Mouse (Mus musculus) embryonic facial prominence, embryonic 13.5 days (tissue): ENCODE measurements around the gene Spindoc. TPM values are rescaled to one million over a fixed set of nuclear protein-coding genes. Genes with fewer than 3 reads are reported as not detected.

Experiments
- ATAC-seq: fragments of 200-750 bp; cut with Nextera tagmentation; 2 replicates; pipeline ENCODE4 v1.8.0; 2017; ENCODE audit warnings: low read depth; ENCODE audit not compliant: insufficient number of reproducible peaks, insufficient read depth, low FRiP score, low TSS enrichment
- H3K27ac ChIP-seq: fragments of 300-500 bp; sonication (generic); 2 replicates; pipeline ENCODE4 v1.5.1; 2015; ENCODE audit warnings: moderate library complexity, mild to moderate bottlenecking, inconsistent platforms
- H3K27me3 ChIP-seq: fragments of 300-500 bp; sonication (generic); 2 replicates; pipeline ENCODE4 v1.6.1; 2015; ENCODE audit warnings: mild to moderate bottlenecking, inconsistent platforms
- H3K36me3 ChIP-seq: fragments of 300-500 bp; sonication (generic); 2 replicates; pipeline ENCODE4 v1.6.1; 2015; ENCODE audit warnings: mild to moderate bottlenecking, inconsistent platforms
- H3K4me1 ChIP-seq: fragments of 300-500 bp; sonication (generic); 2 replicates; pipeline ENCODE4 v1.6.1; 2015; ENCODE audit warnings: inconsistent platforms
- H3K4me2 ChIP-seq: fragments of 300-500 bp; sonication (generic); 2 replicates; pipeline ENCODE4 v1.6.1; 2015; ENCODE audit warnings: moderate library complexity, mild to moderate bottlenecking, inconsistent platforms
- H3K4me3 ChIP-seq: fragments of 300-500 bp; sonication (generic); 2 replicates; pipeline ENCODE4 v1.5.1; 2015; ENCODE audit warnings: mild to moderate bottlenecking, inconsistent platforms
- H3K9ac ChIP-seq: fragments of 300-500 bp; sonication (generic); 2 replicates; pipeline ENCODE4 v1.6.1; 2015; ENCODE audit warnings: mild to moderate bottlenecking, inconsistent platforms
- H3K9me3 ChIP-seq: fragments of 300-500 bp; sonication (generic); 2 replicates; pipeline ENCODE4 v1.6.1; 2016; ENCODE audit warnings: inconsistent platforms
- WGBS: fragments of 180-500 bp; shearing (Covaris S2); methylation state at CpG from one replicate; pipeline ENCODE4 v1.1.7; 2015; ENCODE audit warnings: mixed read lengths; 5-methylcytosine and 5-hydroxymethylcytosine counted together
- polyA plus RNA-seq: library from polyadenylated mRNA; unstranded; fragments of >200 nt; fragmentation: Nextera tagmentation; extraction: Ambion mirVana; gene quantifications from 2 replicates; pipeline ENCODE4 v1.2.1, GENCODE M21; 2015

Gene Spindoc
- polyA plus RNA-seq, result 30.8 and 42.4 TPM in 2 replicates

DNA sequence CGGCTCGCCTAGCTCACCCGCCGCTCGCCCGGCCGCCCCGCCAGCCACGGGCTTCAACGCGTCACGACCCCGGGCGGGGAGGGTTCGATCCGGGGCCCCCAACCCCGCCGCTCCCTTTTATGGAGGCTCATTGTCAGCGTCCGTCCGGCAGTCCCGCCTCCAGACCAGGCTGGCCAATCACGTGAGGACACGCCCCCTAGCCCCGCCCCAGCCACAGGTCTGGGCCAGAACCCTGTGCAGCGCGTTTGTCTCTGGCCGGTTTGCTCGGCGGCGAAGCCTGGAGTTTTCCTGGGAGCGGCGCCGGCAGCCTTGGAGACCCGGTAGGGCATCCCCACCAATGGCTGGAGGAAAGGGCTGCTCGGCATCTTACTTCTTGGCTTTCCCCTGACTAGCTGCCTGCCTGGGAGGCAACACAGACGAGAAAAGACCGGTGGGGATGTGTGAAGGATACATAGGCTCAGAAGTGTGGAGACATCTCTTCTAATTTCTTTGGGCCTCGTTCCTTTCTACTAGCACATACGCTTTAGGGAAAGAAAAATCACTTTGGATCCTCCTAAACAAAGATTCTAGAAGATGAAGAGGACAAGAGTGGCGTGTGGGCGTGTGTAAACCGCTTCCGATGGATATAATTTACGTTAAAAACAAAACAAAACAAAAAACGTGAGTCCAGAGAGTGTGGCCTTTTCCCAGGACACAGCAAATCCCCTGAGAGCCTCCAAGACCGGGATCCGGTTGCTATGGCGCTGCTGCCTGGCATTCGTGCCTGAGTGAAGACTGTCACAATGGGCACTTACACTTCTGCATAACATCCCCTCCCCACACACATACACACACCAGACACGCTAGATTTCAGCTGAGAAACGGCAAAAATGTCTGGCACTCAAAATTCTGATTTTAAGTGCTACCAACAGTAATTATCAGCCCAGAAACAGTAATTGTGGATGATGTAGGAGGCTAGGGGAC lies at the start of gene Spindoc:
Gene Spindoc, minus strand, starts transcription at position 92 of the 963 bp plus-strand sequence.
- peak within 1 kb of the TSS; percentile 95 for H3K9ac ChIP-seq
- peaks cover 34% of the 10 kb centered on the region for H3K4me1 ChIP-seq
- peaks cover 14% of the 10 kb centered on the region for H3K36me3 ChIP-seq
- peak; percentile 98 for ATAC-seq
- H3K9me3 ChIP-seq, result no peaks in the 10 kb centered on the region; the same call in 1 of the 2 replicates
- H3K27ac ChIP-seq, result peak within 1 kb of the TSS; percentile 93
- H3K4me2 ChIP-seq, result peak within 1 kb of the TSS; percentile 82
- H3K27me3 ChIP-seq, result no peaks in the 10 kb centered on the region
- under 1% methylated on average over 52 of the region's 52 CpGs for WGBS
- peak within 1 kb of the TSS; percentile 85 for H3K4me3 ChIP-seq

DNA sequence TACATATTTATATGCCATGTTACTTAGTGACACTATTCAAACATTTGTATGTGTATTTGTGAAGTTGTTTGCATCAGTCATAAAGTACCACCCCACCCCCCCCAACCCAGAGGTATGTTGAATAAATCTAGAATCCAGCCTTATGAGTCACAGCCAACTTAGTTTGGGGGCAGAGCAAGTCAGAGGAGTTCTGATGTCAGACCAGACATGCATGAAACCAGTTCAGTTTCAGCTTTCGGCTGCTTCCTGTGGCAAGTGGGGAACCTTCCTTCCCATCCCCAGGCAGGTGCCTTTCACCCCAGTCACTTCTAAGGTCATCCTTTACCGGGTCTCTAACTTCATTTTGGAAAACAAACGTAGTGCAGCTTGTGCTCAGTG lies 42.6 kb upstream of the Spindoc start:
- no peaks in the 10 kb centered on the region for H3K27me3 ChIP-seq
- WGBS, result 39% methylated on average over 3 of the region's 3 CpGs
- no peak overlapping the region for H3K4me3 ChIP-seq
- no peak for ATAC-seq
- peaks cover 84% of the 10 kb centered on the region for H3K36me3 ChIP-seq
- no peak overlapping the region for H3K4me2 ChIP-seq
- H3K9ac ChIP-seq, result no peak overlapping the region
- no peaks in the 10 kb centered on the region for H3K9me3 ChIP-seq
- H3K4me1 ChIP-seq, result peaks cover 59% of the 10 kb centered on the region
- no peak overlapping the region for H3K27ac ChIP-seq

DNA sequence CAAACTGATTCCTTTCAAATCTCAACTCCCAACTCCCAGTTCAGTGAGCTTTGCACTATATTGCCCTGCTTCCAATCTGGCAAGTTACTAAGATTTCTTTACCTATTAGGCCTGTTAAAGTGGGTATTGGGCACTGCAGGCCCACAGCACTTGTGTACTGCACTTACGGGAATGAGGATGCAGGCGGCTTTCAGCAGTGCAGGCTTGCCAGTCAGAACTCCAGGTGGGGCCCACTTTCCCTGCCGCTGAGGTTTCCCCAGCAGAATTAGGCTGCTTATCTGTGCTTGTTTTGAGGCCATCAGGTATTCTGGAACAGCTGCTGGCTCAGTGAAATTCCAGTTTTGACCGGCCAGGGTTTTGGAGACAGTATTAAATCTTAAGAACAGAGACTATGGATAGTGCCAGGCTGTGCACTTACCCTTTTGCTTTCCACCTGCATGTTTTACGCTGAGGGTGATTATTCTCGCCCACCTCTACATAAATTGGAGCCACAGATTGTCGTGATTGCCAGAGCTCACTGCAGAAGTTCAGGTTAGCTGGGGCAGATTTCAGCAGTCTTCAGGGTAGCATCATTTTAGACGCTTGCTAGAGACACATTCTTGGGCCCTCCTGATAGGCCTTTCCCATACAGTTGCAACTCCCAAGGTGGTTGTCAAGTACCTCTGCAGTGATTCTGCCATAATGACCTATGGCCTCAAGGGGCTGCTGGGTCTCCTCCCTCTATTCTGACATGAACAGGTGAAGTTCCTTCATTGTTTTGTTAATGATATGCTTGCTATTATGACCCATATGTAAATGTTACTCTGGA lies 42.0 kb upstream of the Spindoc start:
- Histone ChIP-seq H3K4me1 (peaks cover 65% of the 10 kb centered on the region), H3K4me3 (no peak overlapping the region), H3K27me3 (no peaks in the 10 kb centered on the region), H3K9me3 (no peaks in the 10 kb centered on the region), H3K36me3 (peaks cover 87% of the 10 kb centered on the region), H3K4me2 (no peak overlapping the region), H3K27ac (0 out of 2 replicates have a peak overlapping the region, but pooled peaks have one; percentile 65), H3K9ac (no peak overlapping the region)
- no peak for ATAC-seq
- 72% methylated on average over 8 of the region's 8 CpGs for WGBS

DNA sequence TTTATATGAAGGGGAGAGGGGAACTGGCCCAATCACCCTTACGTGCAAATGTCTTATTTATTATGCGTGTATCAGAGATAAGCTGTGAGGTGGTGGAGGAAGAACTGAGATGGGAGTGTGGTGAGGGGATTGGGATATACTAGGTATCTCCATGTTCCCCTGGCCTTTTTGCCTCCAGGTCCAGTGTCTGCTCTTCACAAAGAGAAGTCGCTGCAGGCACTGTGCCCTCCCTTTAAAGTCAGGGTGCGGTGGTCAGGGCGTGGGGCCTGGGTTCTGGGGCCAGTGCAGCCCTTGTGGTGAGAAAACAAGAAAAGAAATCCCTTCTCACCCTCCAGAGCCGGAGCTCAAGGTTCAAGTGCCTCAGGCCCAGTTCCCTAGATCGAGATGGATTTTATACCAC lies 41.3 kb upstream of the Spindoc start:
- H3K4me1 ChIP-seq, result peaks cover 72% of the 10 kb centered on the region
- H3K9ac ChIP-seq, result 0 out of 2 replicates have a peak overlapping the region, but pooled peaks have one; percentile 64
- H3K4me2 ChIP-seq, result peak overlapping the region; percentile 74; the same call in 1 of the 2 replicates
- WGBS, result 71% methylated on average over 7 of the region's 7 CpGs
- no peaks in the 10 kb centered on the region for H3K9me3 ChIP-seq
- H3K36me3 ChIP-seq, result peaks cover 85% of the 10 kb centered on the region
- no peaks in the 10 kb centered on the region for H3K27me3 ChIP-seq
- H3K4me3 ChIP-seq, result no peak overlapping the region
- H3K27ac ChIP-seq, result 0 out of 2 replicates have a peak overlapping the region, but pooled peaks have one; percentile 65
- no peak for ATAC-seq

DNA sequence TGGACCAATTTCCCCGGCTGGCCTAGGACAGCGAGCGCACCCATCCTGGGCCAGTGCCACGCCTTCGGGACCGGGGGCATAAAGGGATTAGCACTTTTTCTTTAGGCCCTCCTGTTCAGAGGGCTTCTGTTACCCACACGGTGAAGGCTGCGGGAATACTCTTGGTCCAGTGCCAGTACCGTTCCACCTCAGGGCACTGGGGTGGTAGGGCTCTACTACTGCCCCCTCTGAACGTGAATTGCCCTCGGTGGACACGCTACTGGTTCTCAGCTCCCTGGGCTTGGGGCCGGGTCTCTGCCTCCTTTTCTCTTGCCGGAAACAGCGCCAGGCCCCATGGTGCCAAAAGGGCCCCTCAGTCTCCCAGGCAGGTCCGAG lies 40.8 kb upstream of the Spindoc start:
- H3K4me2 ChIP-seq, result peak overlapping the region; percentile 74
- H3K4me3 ChIP-seq, result 0 out of 2 replicates have a peak overlapping the region, but pooled peaks have one; percentile 25
- H3K27ac ChIP-seq, result peak overlapping the region; percentile 65
- H3K36me3 ChIP-seq, result peaks cover 82% of the 10 kb centered on the region
- H3K4me1 ChIP-seq, result peaks cover 77% of the 10 kb centered on the region
- peak; percentile 12; the same call in 1 of the 2 replicates for ATAC-seq
- no peaks in the 10 kb centered on the region for H3K9me3 ChIP-seq
- H3K9ac ChIP-seq, result peak overlapping the region; percentile 64
- 42% methylated on average over 16 of the region's 16 CpGs for WGBS
- no peaks in the 10 kb centered on the region for H3K27me3 ChIP-seq

DNA sequence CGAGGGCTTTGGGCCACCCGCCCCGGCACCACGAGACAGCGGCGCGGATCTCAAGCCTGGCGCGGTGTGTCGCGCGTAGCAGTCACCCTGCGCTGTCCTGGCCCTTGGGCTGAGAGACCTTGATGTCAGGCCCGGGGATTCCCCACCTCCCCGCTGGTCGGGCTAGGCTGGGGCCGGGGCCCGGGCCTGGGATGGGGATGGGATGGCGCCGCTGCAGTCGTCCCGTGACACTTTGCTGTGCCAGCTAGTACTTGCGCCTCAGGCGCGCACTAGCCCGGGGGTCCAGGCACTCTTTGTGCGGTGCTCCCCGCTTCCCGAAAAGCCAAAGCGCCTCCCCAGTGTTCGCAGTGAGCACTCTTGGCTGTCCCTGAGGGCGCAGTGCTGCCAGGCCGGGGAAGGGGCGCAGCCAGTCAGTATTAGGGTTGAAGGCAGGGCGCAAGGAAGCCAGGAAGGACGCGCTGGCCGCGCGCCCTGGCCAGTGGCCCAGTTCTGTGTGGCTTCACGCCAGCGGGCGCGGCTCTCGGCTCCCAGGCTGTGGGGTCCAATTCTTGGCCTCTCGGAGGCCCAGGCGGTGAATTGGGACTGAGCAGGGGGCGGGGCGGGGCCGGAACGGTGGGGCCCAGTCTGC lies 40.3 kb upstream of the Spindoc start:
- 22% methylated on average over 51 of the region's 51 CpGs for WGBS
- Histone ChIP-seq H3K4me1 (peaks cover 77% of the 10 kb centered on the region), H3K27me3 (no peaks in the 10 kb centered on the region), H3K9ac (peak overlapping the region; percentile 64), H3K4me3 (peak overlapping the region; percentile 25), H3K9me3 (no peaks in the 10 kb centered on the region), H3K4me2 (peak overlapping the region; percentile 74), H3K27ac (peak overlapping the region; percentile 65), H3K36me3 (peaks cover 77% of the 10 kb centered on the region)
- peak; percentile 63 for ATAC-seq

DNA sequence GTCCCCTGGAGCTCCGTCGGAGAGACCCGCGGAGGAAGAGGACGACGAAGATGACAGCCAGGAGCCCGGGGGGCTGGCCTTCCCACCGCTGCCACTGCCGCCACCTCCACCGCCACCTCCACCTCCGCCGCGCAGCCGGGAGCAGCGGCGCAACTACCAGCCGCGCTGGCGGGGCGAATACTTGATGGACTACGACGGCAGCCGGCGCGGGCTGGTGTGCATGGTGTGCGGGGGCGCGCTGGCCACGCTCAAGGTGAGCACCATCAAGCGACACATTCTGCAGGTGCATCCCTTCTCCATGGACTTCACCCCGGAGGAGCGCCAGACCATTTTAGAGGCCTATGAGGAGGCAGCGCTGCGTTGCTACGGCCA lies 39.8 kb upstream of the Spindoc start:
- H3K4me2 ChIP-seq, result peak overlapping the region; percentile 74
- no peak for ATAC-seq
- peak overlapping the region; percentile 65 for H3K27ac ChIP-seq
- peaks cover 77% of the 10 kb centered on the region for H3K4me1 ChIP-seq
- WGBS, result 10% methylated on average over 35 of the region's 35 CpGs
- H3K36me3 ChIP-seq, result peaks cover 72% of the 10 kb centered on the region
- H3K4me3 ChIP-seq, result peak overlapping the region; percentile 25
- no peaks in the 10 kb centered on the region for H3K9me3 ChIP-seq
- H3K27me3 ChIP-seq, result no peaks in the 10 kb centered on the region
- H3K9ac ChIP-seq, result peak overlapping the region; percentile 64

DNA sequence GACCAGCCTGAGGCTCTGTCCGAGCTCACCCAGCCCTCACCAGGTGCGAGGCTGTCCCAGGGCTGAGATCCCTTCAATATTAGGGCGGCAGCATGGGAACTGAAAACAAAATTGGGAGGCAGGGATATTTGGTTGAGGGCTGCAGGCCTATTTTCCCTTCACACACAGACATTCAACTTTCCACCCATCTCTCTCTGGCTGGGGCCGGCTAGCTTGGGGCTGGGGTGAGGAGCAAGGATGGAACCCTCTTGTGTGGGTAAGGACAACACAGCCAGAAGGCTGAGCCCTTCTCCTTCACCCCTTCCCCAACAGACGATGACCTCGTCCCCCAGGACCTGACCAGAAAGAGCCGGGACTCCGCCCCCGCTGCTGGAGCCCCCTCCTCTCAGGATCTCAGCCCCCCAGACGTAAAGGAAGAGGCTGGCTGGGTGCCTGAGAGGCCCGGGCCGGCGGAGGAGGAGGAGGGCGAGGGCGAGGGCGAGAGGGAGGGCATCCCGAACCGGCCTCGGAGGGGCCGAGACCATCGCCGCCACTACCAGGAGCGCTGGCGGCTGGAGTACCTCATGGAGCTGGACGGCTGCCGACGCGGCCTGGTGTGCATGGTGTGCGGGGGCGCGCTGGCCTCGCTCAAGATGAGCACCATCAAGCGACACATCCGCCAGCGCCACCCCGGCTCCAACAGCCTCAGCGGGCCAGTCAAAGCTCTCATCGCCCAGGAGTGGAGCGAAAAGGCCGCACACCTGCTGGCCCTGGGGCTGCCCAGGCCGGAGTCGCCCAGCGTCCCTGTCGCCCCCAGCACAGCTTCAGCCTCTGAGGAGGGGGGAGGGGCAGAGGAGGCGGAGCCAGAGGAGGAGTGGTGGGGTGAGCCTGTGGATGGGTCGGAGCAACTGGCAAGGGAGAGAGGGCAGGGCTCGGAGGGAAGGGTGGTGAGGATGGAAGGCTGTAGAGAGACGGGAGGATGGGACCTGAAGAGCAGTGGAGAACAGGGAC lies 39.1 kb upstream of the Spindoc start:
- WGBS, result 17% methylated on average over 40 of the region's 48 CpGs
- peak overlapping the region; percentile 25 for H3K4me3 ChIP-seq
- H3K4me2 ChIP-seq, result peak overlapping the region; percentile 74
- peak overlapping the region; percentile 64 for H3K9ac ChIP-seq
- no peaks in the 10 kb centered on the region for H3K27me3 ChIP-seq
- peaks cover 66% of the 10 kb centered on the region for H3K36me3 ChIP-seq
- H3K9me3 ChIP-seq, result no peaks in the 10 kb centered on the region
- peak; percentile 17; the same call in 1 of the 2 replicates for ATAC-seq
- peak overlapping the region; percentile 65 for H3K27ac ChIP-seq
- H3K4me1 ChIP-seq, result peaks cover 73% of the 10 kb centered on the region

DNA sequence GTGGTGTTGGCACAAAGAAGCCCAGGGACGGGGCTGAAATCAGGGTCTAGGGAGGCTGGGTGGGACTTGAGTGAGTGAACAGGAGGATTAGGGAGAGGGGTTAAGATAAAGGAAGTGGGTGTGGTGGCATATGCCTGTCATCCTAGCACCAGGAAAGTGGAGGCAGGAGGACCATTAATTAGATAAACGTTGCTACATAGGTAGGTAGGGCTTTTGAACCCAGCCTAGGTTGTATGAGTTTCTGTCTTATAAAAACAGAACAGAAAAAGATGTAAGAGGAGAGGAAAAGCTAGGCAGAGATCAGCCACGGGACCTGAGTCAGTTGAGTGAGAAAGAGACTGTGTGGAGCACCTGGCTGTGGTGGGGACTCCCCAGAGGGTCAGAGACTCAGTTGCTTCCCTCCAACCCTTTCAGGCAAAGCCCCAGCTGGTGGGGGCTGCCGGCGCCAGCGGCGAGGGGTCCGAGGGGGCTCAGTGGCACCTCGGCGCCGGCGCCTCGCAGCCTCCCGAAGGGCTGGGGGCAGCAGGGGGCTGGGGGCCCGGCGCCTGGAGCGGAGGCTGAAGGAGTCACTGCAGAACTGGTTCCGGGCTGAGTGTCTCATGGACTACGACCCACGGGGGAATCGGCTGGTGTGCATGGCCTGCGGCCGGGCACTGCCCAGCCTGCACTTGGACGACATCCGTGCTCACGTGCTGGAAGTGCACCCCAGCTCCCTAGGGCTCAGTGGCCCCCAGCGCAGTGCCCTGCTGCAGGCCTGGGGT lies 38.2 kb upstream of the Spindoc start:
- no peak for ATAC-seq
- H3K9me3 ChIP-seq, result no peaks in the 10 kb centered on the region
- WGBS, result 45% methylated on average over 27 of the region's 27 CpGs
- H3K27me3 ChIP-seq, result no peaks in the 10 kb centered on the region
- peaks cover 73% of the 10 kb centered on the region for H3K4me1 ChIP-seq
- H3K4me3 ChIP-seq, result peak overlapping the region; percentile 25; the same call in 1 of the 2 replicates
- peak overlapping the region; percentile 52; the same call in 1 of the 2 replicates for H3K9ac ChIP-seq
- peak overlapping the region; percentile 65 for H3K27ac ChIP-seq
- peaks cover 58% of the 10 kb centered on the region for H3K36me3 ChIP-seq
- H3K4me2 ChIP-seq, result peak overlapping the region; percentile 74

DNA sequence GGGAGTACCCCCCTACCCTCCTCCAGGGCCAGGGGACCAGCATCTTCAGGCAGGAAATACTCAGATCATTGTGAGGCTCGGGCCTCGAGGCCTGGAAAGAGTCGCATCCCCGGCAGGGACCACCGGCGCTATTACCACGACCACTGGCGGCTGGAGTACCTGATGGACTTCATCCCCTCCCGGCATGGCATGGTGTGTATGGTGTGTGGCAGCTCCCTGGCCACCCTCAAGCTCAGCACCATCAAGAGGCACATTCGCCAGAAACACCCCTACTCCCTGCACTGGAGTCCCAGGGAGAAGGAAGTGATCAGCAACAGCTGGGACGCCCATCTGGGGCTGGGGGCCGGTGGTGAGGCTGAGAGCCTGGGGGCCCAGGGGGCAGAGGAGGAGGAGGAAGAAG lies 37.3 kb upstream of the Spindoc start:
- peaks cover 52% of the 10 kb centered on the region for H3K36me3 ChIP-seq
- H3K4me3 ChIP-seq, result peak overlapping the region; percentile 84
- peaks cover 76% of the 10 kb centered on the region for H3K4me1 ChIP-seq
- H3K27ac ChIP-seq, result no peak overlapping the region
- no peaks in the 10 kb centered on the region for H3K9me3 ChIP-seq
- WGBS, result 48% methylated on average over 12 of the region's 12 CpGs
- no peak for ATAC-seq
- H3K4me2 ChIP-seq, result peak overlapping the region; percentile 74
- H3K9ac ChIP-seq, result peak overlapping the region; percentile 97
- no peaks in the 10 kb centered on the region for H3K27me3 ChIP-seq
